Mouse (Mus musculus) hindbrain, embryonic 16.5 days (tissue): ENCODE measurements around the gene Peg12. TPM values are rescaled to one million over a fixed set of nuclear protein-coding genes. Genes with fewer than 3 reads are reported as not detected.

Experiments
- ATAC-seq: fragments of 200-750 bp; cut with Nextera tagmentation; 2 replicates; pipeline ENCODE4 v1.8.0; 2017; ENCODE audit warnings: moderate TSS enrichment, moderate library complexity
- H3K27ac ChIP-seq: fragments of 300-500 bp; sonication (generic); 2 replicates; pipeline ENCODE4 v1.5.1; 2014; ENCODE audit warnings: low read depth, mild to moderate bottlenecking, control low read depth, low read length, moderate library complexity
- H3K27me3 ChIP-seq: fragments of 300-500 bp; sonication (generic); replicated peaks from 2 replicates; pipeline ENCODE4 v1.6.1; 2014; ENCODE audit warnings: low read length; ENCODE audit not compliant: control insufficient read depth, insufficient read depth
- H3K36me3 ChIP-seq: fragments of 300-500 bp; sonication (generic); 2 replicates; pipeline ENCODE4 v1.6.1; 2014; ENCODE audit warnings: mild to moderate bottlenecking, low read length, moderate library complexity, mixed read lengths; ENCODE audit not compliant: control insufficient read depth, insufficient read depth
- H3K4me1 ChIP-seq: fragments of 300-500 bp; sonication (generic); 2 replicates; pipeline ENCODE4 v1.6.1; 2014; ENCODE audit warnings: low read depth, low read length; ENCODE audit not compliant: control insufficient read depth, insufficient read depth
- H3K4me2 ChIP-seq: fragments of 300-500 bp; sonication (generic); 2 replicates; pipeline ENCODE4 v1.6.1; 2014; ENCODE audit warnings: mild to moderate bottlenecking, low read length, control low read depth, moderate library complexity
- H3K4me3 ChIP-seq: fragments of 300-500 bp; sonication (generic); 2 replicates; pipeline ENCODE4 v1.5.1; 2014; ENCODE audit warnings: mild to moderate bottlenecking, low read length, control low read depth, moderate library complexity
- H3K9ac ChIP-seq: fragments of 300-500 bp; sonication (generic); 2 replicates; pipeline ENCODE4 v1.6.1; 2014; ENCODE audit warnings: low read depth, mild to moderate bottlenecking, control low read depth, low read length, moderate library complexity
- H3K9me3 ChIP-seq: fragments of 300-500 bp; sonication (generic); 2 replicates; pipeline ENCODE4 v1.6.1; 2014; ENCODE audit warnings: mild to moderate bottlenecking, low read length, moderate library complexity; ENCODE audit not compliant: control insufficient read depth
- whole genome bisulfite sequencing: fragments of 180-500 bp; shearing (Covaris S2); extraction: QIAGEN DNeasy Blood & Tissue Kit; methylation state at CpG from one replicate; pipeline ENCODE4 v1.1.7; 2014; 5-methylcytosine and 5-hydroxymethylcytosine counted together
- polyA plus RNA-seq: library from polyadenylated mRNA; unstranded; fragments of >200 nt; fragmentation: Nextera tagmentation; extraction: Ambion mirVana; gene quantifications from 2 replicates; pipeline ENCODE4 v1.2.1, GENCODE M21; 2015

The Peg12 gene
- polyA plus RNA-seq, 1 experiment from 2014 or later = 8.3 TPM

DNA sequence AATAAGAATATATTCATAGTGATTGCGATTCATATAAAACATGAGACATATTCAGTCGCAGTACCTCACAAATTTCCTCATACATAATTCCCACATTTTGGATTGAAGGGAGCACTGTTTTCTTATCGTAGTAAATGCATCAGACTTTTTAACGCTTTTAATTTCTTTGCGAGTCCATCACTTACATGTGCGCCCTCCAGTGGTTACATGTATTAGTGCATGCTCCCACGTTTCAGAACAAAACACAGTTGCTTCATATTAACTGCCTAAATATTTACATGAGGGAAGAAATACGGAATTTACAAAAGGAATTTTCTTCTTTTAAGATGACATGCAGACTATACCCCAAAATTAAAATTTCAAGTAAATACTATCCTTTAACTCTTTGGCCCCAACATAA is 36.0 kb downstream of the Peg12 start:
- 23% methylated on average over 8 of the region's 8 CpGs for WGBS
- H3K27me3 ChIP-seq = no peaks in the 10 kb centered on the region
- no peak for ATAC-seq
- peak overlapping the region; percentile 36; the same call in 1 of the 2 replicates for H3K4me2 ChIP-seq
- no peaks in the 10 kb centered on the region for H3K4me1 ChIP-seq
- H3K27ac ChIP-seq = no peak overlapping the region
- no peak overlapping the region for H3K9ac ChIP-seq
- H3K9me3 ChIP-seq = no peaks in the 10 kb centered on the region; the same call in 1 of the 2 replicates
- H3K36me3 ChIP-seq = no peaks in the 10 kb centered on the region
- no peak overlapping the region for H3K4me3 ChIP-seq

DNA sequence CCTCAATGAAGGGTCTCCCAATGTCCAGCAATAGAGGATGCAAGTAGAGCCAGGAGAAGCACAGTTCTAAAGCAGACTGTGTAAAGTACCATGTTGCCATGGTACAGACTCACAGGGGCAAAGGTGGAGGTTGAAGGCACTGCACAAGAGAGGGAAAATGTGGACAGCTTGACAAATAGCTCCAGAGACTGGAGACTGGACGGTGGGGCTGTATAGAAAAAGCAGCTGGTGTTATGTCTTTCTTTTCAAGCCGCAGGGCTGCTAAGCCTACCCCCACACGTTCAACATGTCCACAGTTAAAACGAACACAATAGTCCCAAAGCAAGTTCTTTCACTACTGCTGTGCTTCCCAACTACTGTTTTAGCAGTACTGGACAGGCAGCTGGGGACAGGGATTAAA is 41.1 kb downstream of the Peg12 start:
- H3K4me1 ChIP-seq = no peaks in the 10 kb centered on the region
- H3K4me2 ChIP-seq = no peak overlapping the region
- WGBS = 13% methylated on average over 4 of the region's 4 CpGs
- H3K27me3 ChIP-seq = no peaks in the 10 kb centered on the region
- H3K9me3 ChIP-seq = no peaks in the 10 kb centered on the region
- no peak overlapping the region for H3K4me3 ChIP-seq
- no peaks in the 10 kb centered on the region for H3K36me3 ChIP-seq
- H3K27ac ChIP-seq = no peak overlapping the region
- H3K9ac ChIP-seq = no peak overlapping the region
- ATAC-seq = no peak

DNA sequence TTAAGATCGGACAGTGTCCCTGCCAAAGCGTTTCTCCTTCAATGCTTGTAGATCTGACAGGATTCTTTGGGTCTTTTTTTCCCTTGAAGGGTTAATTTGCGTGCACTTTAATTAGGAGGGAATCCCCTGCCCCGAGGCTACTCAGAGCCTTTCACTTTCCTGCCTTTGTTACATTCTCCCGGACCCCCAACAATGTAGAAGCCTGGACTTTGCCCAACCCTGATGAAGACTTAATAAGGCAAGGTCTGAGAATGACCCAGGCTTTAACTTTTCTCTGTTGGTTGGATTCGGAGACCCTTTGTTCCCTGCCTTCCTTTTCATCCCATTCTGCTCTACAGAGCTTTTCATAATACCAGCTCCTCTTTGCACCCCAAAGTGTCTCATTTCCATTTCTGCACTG is 43.7 kb downstream of the Peg12 start:
- H3K4me2 ChIP-seq = peak overlapping the region; percentile 33
- no peak for ATAC-seq
- H3K4me3 ChIP-seq = peak overlapping the region; percentile 52
- H3K36me3 ChIP-seq = no peaks in the 10 kb centered on the region
- 49% methylated on average over 6 of the region's 6 CpGs for WGBS
- no peaks in the 10 kb centered on the region for H3K27me3 ChIP-seq
- peaks cover 4% of the 10 kb centered on the region; the same call in 1 of the 2 replicates for H3K4me1 ChIP-seq
- no peaks in the 10 kb centered on the region; the same call in 1 of the 2 replicates for H3K9me3 ChIP-seq
- peak overlapping the region; percentile 81 for H3K27ac ChIP-seq
- H3K9ac ChIP-seq = peak overlapping the region; percentile 20

DNA sequence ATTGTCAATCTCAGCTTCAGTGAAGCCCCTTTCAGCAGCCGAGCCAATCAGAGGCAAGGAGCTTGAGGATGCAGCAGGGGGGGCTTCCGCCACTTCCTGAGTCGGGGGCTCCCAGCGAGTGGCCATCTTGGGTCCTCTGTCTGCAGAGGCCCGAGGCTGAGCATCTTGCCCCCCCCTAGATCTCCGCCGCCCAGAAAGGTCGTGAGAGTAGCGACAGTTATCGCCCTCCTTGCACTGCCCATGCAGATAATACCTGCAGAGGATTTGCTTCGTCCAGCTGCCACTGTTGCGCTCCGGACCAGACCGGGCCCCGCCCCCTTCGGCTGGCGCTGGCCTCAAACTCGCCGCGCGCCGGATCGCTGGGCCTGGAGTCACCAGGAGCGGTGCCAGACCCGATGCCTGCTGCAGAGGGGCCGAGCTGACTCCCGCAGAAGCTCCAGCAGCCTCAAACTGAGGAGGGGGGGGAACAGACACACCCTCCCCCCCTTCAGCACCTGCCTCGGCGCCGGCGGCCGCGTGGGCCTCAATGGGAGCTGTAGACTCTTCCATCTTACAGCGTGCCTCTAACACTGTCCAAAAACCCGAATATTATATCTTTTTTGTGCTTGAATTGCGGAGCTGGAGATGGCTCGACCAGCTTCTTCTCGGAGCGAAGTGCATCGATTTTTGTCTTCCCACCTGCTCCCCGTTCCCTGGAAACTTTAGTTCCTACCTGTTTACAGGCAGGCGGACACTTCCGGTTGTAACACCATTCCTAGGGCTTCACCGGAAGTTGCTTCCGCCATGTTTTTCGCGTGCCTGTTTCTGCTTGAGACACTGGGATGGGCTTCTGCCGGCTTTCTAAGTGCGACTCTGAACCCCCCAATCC is 44.6 kb downstream of the Peg12 start, which contains the start of gene Mkrn3:
Gene Mkrn3, minus strand, starts transcription at position 647 of the 868 bp plus-strand sequence.
- H3K27ac ChIP-seq = peak within 1 kb of the TSS; percentile 81
- ATAC-seq = peak; percentile 96
- peak within 1 kb of the TSS; percentile 68 for H3K9ac ChIP-seq

DNA sequence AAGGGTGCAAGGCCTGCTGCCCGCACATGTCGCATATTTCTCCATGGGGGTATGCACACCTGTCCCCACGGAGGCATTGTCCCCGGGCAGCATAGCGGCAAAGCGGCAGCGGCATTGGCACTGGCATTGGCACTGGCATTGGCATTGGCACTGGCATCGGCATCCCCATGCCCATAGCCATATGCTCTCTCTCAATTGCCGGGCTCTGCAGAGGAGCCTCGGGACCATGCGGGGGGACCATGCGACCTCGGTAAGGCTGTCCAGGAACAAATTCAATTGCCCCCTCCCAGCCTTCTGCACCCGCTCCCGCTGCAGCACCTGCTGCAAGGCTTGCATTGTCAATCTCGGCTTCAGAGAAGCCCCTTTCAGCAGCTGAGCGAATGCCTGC is 45.2 kb downstream of the Peg12 start:
- ATAC-seq = no peak
- Histone ChIP-seq H3K4me1 (peaks cover 4% of the 10 kb centered on the region; the same call in 1 of the 2 replicates), H3K4me3 (peak overlapping the region; percentile 52), H3K4me2 (peak overlapping the region; percentile 68), H3K36me3 (no peaks in the 10 kb centered on the region), H3K9me3 (no peaks in the 10 kb centered on the region; the same call in 1 of the 2 replicates), H3K27ac (peak overlapping the region; percentile 69), H3K9ac (peak overlapping the region; percentile 64), H3K27me3 (no peaks in the 10 kb centered on the region)
- WGBS = 42% methylated on average over 17 of the region's 17 CpGs

More for the DNA sequence above, 44.6 kb downstream of the Peg12 start, which contains the start of gene Mkrn3:
- Histone ChIP-seq H3K9me3 (no peaks in the 10 kb centered on the region; the same call in 1 of the 2 replicates), H3K36me3 (no peaks in the 10 kb centered on the region), H3K27me3 (no peaks in the 10 kb centered on the region), H3K4me1 (peaks cover 4% of the 10 kb centered on the region; the same call in 1 of the 2 replicates), H3K4me2 (peak within 1 kb of the TSS; percentile 68), H3K4me3 (peak within 1 kb of the TSS; percentile 52)
- 28% methylated on average over 49 of the region's 49 CpGs for WGBS

DNA sequence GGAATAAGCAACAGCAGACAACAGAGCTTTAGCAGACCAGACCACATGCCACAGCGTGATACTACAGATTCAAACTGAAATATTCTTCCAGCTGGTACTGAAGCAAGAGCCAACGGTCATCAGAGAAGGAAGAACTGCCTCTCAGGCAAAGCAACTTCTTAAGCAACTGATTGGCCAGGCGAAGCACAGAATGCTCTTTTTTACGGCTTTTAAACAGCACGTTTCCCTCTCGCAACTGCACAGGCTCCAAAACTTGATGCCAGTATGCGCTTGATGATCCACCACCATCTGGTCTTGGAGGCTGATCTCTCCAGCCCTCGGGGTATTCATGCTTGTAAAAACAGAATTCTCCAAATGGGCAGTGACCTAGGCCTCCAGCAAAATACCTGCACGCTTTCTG is 46.0 kb downstream of the Peg12 start:
- Histone ChIP-seq H3K4me3 (peak overlapping the region; percentile 52), H3K27ac (no peak overlapping the region; the same call in 1 of the 2 replicates), H3K4me2 (peak overlapping the region; percentile 68), H3K9ac (peak overlapping the region; percentile 64), H3K27me3 (no peaks in the 10 kb centered on the region), H3K9me3 (no peaks in the 10 kb centered on the region; the same call in 1 of the 2 replicates), H3K4me1 (peaks cover 4% of the 10 kb centered on the region; the same call in 1 of the 2 replicates), H3K36me3 (no peaks in the 10 kb centered on the region)
- ATAC-seq = no peak
- 48% methylated on average over 9 of the region's 9 CpGs for WGBS

DNA sequence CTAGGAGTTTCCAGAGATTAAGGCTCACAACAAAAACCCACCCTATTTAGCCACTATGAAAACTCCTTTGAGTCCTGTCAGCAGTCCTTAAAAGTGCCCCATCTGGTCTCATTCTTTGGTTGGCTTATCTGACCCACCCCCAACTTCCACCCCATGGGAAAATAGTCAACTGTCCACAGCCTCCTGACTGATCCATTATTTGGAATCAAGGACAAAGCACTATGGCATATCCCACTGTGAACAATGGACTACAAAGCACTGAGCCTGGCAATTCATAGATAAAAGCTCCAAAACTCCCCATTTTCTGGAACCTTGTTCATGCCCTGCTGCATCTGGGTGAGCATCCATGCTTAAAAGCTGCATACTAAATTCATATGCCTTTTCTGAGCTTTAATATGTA is 48.1 kb downstream of the Peg12 start:
- no peaks in the 10 kb centered on the region for H3K36me3 ChIP-seq
- no peak overlapping the region for H3K4me3 ChIP-seq
- H3K4me1 ChIP-seq = peaks cover 4% of the 10 kb centered on the region; the same call in 1 of the 2 replicates
- H3K4me2 ChIP-seq = peak overlapping the region; percentile 12; the same call in 1 of the 2 replicates
- H3K27ac ChIP-seq = no peak overlapping the region
- ATAC-seq = no peak
- H3K9me3 ChIP-seq = no peaks in the 10 kb centered on the region; the same call in 1 of the 2 replicates
- H3K9ac ChIP-seq = no peak overlapping the region
- H3K27me3 ChIP-seq = no peaks in the 10 kb centered on the region

DNA sequence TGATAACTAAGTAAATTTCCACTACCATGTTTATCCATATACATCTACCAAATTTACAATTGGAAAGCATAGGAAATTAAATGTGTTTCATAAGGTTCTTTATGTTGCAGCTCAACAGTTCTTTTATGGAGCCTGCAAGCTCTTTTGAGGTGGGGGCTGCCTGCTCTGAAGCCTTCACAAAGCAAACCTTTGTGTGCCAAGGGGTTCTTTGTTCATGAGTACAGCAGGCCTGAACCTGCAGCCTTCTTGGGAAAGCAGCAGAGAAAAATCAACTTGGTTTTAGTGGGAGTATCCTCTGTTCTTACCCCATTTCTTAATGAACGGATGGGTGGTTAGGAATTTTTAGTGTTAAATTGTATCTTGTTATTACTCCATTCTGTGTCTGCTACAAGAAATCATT is 49.1 kb downstream of the Peg12 start:
- Histone ChIP-seq H3K27me3 (no peaks in the 10 kb centered on the region), H3K4me1 (peaks cover 4% of the 10 kb centered on the region; the same call in 1 of the 2 replicates), H3K36me3 (no peaks in the 10 kb centered on the region), H3K9ac (no peak overlapping the region), H3K27ac (no peak overlapping the region), H3K4me3 (no peak overlapping the region), H3K9me3 (no peaks in the 10 kb centered on the region; the same call in 1 of the 2 replicates), H3K4me2 (no peak overlapping the region)
- no peak for ATAC-seq
- WGBS = 43% methylated on average over 1 of the region's 1 CpGs
